Mouse (Mus musculus): ENCODE data around the gene Ppp2r3a. TPM values are rescaled to one million over a fixed set of nuclear protein-coding genes. Genes with fewer than 3 reads are reported as not detected.

Gene Ppp2r3a
- polyA plus RNA-seq, 1 experiment from 2014 or later = 20.3 TPM

DNA sequence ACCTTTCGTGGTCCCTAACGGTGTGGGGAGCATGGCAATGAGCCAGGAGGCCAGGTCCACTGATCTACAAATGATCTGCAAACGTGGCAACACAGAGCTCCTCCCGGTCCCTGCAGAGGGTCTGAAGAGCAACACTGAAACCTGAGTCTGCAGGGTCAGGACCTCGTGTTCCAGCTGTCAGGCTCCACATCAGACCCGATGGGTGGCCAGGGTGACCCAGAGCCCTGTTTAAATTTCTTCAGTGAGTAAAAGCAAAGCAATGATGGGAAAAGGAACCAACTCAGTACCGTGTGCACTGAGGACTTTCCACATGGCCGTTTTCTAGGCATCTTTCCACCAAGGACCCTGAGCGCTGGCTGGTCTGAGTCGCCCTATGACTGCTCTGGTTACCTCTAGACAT lies 28.6 kb upstream of the Ppp2r3a start:
- Histone ChIP-seq H3K36me3 (no peaks in the 10 kb centered on the region), H3K9me3 (no peaks in the 10 kb centered on the region), H3K4me2 (replicated peaks) (no peak overlapping the region), H3K27me3 (replicated peaks) (no peaks in the 10 kb centered on the region), H3K27ac (no peak overlapping the region), H3K4me1 (no peaks in the 10 kb centered on the region), H3K4me3 (no peak overlapping the region), H3K9ac (no peak overlapping the region)
- WGBS = 74% methylated on average over 10 of the region's 10 CpGs
- ATAC-seq (ENCODE audit: low FRiP score, low read depth) = no peak

DNA sequence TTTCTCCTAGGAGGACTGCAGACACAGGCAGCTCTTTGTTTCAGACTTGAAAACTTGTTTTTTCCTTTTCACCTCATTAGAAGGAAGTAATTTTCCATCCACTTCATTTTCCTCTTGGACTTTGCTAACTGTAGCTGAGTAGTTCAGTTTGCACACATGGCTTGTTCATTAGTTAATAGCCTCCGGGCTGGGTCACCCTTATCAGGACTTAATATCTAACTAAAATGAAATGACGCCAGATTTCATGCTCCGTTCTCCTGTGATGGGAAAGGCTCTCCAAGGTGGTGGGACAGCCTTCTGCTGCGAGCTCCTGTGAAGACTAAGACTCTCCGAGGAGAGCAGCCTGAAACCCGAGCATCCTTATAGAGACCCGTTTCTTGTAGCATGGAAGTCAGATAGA lies 21.1 kb upstream of the Ppp2r3a start:
- H3K36me3 ChIP-seq = no peaks in the 10 kb centered on the region
- 87% methylated on average over 7 of the region's 7 CpGs for WGBS
- H3K4me2 ChIP-seq (replicated peaks) = no peak overlapping the region
- H3K4me1 ChIP-seq = no peaks in the 10 kb centered on the region
- no peaks in the 10 kb centered on the region for H3K9me3 ChIP-seq
- H3K27ac ChIP-seq = no peak overlapping the region
- no peak overlapping the region for H3K4me3 ChIP-seq
- H3K9ac ChIP-seq = no peak overlapping the region
- ATAC-seq (ENCODE audit: low FRiP score, low read depth) = no peak
- H3K27me3 ChIP-seq (replicated peaks) = no peaks in the 10 kb centered on the region

GRCm38 (mm10) chr9:101270020-101270419 lies 18.4 kb upstream of the Ppp2r3a start:
- Histone ChIP-seq H3K9ac (no peak overlapping the region), H3K27ac (no peak overlapping the region), H3K27me3 (replicated peaks) (no peaks in the 10 kb centered on the region), H3K4me1 (no peaks in the 10 kb centered on the region), H3K4me2 (replicated peaks) (no peak overlapping the region), H3K36me3 (no peaks in the 10 kb centered on the region), H3K4me3 (no peak overlapping the region), H3K9me3 (no peaks in the 10 kb centered on the region)
- ATAC-seq (ENCODE audit: low FRiP score, low read depth) = no peak
- 27% methylated on average over 5 of the region's 5 CpGs for WGBS

- ATAC-seq (ENCODE audit: low FRiP score, low read depth) = no peak
- no peaks in the 10 kb centered on the region for H3K9me3 ChIP-seq
- no peak overlapping the region for H3K4me2 ChIP-seq (replicated peaks)
- H3K36me3 ChIP-seq = no peaks in the 10 kb centered on the region
- WGBS = 75% methylated on average over 8 of the region's 8 CpGs
- no peaks in the 10 kb centered on the region for H3K4me1 ChIP-seq
- H3K4me3 ChIP-seq = no peak overlapping the region
- H3K9ac ChIP-seq = no peak overlapping the region
- H3K27ac ChIP-seq = no peak overlapping the region
- no peaks in the 10 kb centered on the region for H3K27me3 ChIP-seq (replicated peaks)
Measured at GRCm38 (mm10) chr9:101266043-101266442, 14.4 kb upstream of the Ppp2r3a start.

DNA sequence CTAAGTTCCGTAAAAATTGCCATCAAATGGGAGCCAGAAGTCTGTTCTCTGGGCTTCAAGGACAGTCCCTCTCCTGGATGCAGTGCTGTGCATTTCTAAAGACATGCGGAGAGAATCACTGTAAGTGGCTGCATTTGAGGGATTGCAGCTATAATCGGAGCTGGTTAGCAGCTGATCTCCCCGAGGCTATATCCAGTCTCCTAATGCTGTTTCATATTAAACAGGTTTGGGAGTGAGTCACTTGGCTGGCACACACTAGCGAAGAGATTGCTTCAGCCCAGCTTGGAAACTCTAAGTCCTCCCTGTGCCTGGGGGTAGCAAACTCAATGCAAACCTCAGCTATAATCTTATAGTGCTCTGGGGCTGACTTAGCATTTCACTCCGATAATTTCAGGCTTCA lies 14.0 kb upstream of the Ppp2r3a start:
- Histone ChIP-seq H3K4me3 (no peak overlapping the region), H3K27me3 (replicated peaks) (no peaks in the 10 kb centered on the region), H3K9me3 (no peaks in the 10 kb centered on the region), H3K4me1 (no peaks in the 10 kb centered on the region), H3K9ac (no peak overlapping the region), H3K36me3 (no peaks in the 10 kb centered on the region), H3K4me2 (replicated peaks) (no peak overlapping the region), H3K27ac (no peak overlapping the region)
- ATAC-seq (ENCODE audit: low FRiP score, low read depth) = peak; percentile 50; the same call in 1 of the 2 replicates
- 60% methylated on average over 6 of the region's 6 CpGs for WGBS

DNA sequence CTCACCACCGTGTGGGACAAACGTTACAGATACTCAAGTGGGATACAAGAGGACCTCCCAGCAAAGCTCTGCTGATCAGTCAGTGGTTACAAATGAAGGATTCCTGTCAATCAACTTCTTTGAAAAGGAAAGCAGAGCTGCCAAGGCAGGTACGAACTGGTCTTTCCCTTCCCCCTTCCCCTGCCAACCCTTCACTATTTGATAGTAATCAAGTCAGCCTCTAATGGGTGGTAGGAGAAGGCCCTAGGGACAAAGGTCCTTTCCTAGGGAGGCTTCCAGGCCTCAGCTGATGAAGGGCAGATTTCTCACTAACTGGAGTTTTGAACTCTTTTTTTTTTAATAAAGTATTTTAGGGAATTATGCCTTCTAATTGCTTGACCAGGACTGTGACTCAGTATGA lies 11.2 kb upstream of the Ppp2r3a start:
- ATAC-seq (ENCODE audit: low FRiP score, low read depth) = no peak
- 91% methylated on average over 3 of the region's 3 CpGs for WGBS
- Histone ChIP-seq H3K4me2 (replicated peaks) (no peak overlapping the region), H3K4me3 (no peak overlapping the region), H3K4me1 (no peaks in the 10 kb centered on the region), H3K9me3 (no peaks in the 10 kb centered on the region), H3K27me3 (replicated peaks) (no peaks in the 10 kb centered on the region), H3K36me3 (no peaks in the 10 kb centered on the region), H3K27ac (no peak overlapping the region), H3K9ac (no peak overlapping the region)

DNA sequence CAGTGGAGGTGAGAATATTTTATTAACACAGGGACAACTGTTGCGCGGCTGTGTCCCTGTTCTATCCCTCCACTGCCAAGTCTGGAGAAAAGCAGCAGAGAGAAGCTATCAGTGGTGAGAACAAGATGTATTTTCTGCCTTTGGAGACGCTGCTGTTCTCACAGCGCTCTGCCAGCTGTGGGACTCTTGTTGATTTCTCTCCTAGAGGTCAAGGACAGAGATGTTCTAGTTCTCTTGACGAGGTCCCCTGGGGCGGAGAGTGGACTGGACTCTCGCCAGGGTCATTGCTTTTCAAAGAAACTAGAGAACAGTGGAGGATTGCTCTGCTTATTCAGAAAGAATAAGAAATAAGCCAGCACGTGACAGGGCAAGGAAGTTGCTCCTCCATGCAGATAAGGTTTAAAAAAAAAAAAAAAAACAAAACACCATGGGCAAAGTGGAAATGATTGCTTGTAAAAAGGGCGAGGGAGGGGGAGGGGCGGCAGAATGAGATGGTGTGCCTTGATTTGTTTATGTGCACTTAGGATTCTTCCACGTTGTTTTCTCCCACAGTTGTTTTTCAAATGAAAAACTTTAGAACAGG lies 10.5 kb upstream of the Ppp2r3a start:
- no peak overlapping the region for H3K4me2 ChIP-seq (replicated peaks)
- no peaks in the 10 kb centered on the region for H3K9me3 ChIP-seq
- H3K4me1 ChIP-seq = no peaks in the 10 kb centered on the region
- H3K27ac ChIP-seq = no peak overlapping the region
- H3K4me3 ChIP-seq = no peak overlapping the region
- ATAC-seq (ENCODE audit: low FRiP score, low read depth) = no peak
- H3K27me3 ChIP-seq (replicated peaks) = no peaks in the 10 kb centered on the region
- 53% methylated on average over 11 of the region's 11 CpGs for WGBS
- no peaks in the 10 kb centered on the region for H3K36me3 ChIP-seq
- H3K9ac ChIP-seq = no peak overlapping the region

DNA sequence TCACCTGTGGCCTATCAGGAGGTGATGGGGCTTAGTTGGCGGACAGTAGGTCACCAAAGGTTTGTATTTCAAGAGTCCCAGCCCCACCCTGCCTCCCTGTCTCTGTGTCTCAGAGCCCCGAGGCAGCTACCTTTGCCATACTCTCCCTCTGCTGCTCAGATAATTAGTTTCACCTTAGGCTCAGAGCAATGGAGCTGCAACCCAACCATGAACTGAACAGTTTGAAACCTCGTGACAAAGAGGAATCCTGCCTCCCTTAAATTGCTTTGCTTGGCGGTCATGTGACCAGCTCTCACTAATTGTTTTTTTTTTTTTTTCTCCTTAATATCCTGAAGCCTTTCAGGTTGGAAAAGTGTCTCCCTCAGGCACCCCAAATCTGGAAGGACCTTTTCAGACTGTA lies 9.8 kb upstream of the Ppp2r3a start:
- no peaks in the 10 kb centered on the region for H3K9me3 ChIP-seq
- no peak overlapping the region for H3K4me3 ChIP-seq
- H3K4me1 ChIP-seq = no peaks in the 10 kb centered on the region
- H3K4me2 ChIP-seq (replicated peaks) = no peak overlapping the region
- H3K27me3 ChIP-seq (replicated peaks) = no peaks in the 10 kb centered on the region
- H3K9ac ChIP-seq = no peak overlapping the region
- 71% methylated on average over 4 of the region's 4 CpGs for WGBS
- ATAC-seq (ENCODE audit: low FRiP score, low read depth) = no peak
- no peak overlapping the region for H3K27ac ChIP-seq
- no peaks in the 10 kb centered on the region for H3K36me3 ChIP-seq

DNA sequence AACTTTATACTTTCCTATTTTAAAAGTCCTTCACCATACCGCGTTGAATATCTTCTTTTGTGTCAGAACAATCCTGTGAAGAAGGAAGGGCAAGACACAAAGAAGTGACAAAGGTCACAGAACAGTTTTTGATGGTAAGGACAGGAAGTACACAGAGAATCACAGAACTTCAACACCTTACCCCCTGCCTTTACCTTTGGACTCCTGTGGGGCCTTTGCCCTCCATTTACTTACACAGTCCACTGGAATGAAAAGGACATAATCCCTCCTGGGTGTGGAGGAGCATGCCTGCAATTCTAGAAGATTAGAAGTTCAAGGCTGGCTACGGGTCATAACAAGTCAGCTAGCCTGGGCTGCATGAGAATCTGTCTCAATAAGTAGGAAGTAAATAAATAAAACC lies 1.5 kb upstream of the Ppp2r3a start:
- Histone ChIP-seq H3K4me2 (replicated peaks) (no peak overlapping the region), H3K36me3 (no peaks in the 10 kb centered on the region), H3K4me3 (no peak overlapping the region), H3K4me1 (peaks cover 15% of the 10 kb centered on the region), H3K9ac (no peak overlapping the region), H3K27me3 (replicated peaks) (no peaks in the 10 kb centered on the region), H3K9me3 (no peaks in the 10 kb centered on the region), H3K27ac (no peak overlapping the region)
- WGBS = 75% methylated on average over 3 of the region's 3 CpGs
- no peak for ATAC-seq (ENCODE audit: low FRiP score, low read depth)

- Histone ChIP-seq H3K27ac (no peak overlapping the region), H3K4me2 (replicated peaks) (no peak overlapping the region), H3K9ac (no peak overlapping the region), H3K4me3 (no peak overlapping the region), H3K36me3 (no peaks in the 10 kb centered on the region), H3K4me1 (peaks cover 18% of the 10 kb centered on the region), H3K27me3 (replicated peaks) (no peaks in the 10 kb centered on the region), H3K9me3 (no peaks in the 10 kb centered on the region)
- 75% methylated on average over 4 of the region's 4 CpGs for WGBS
- no peak for ATAC-seq (ENCODE audit: low FRiP score, low read depth)
Measured at GRCm38 (mm10) chr9:101252541-101252940, 946 bp upstream of the Ppp2r3a start.

DNA sequence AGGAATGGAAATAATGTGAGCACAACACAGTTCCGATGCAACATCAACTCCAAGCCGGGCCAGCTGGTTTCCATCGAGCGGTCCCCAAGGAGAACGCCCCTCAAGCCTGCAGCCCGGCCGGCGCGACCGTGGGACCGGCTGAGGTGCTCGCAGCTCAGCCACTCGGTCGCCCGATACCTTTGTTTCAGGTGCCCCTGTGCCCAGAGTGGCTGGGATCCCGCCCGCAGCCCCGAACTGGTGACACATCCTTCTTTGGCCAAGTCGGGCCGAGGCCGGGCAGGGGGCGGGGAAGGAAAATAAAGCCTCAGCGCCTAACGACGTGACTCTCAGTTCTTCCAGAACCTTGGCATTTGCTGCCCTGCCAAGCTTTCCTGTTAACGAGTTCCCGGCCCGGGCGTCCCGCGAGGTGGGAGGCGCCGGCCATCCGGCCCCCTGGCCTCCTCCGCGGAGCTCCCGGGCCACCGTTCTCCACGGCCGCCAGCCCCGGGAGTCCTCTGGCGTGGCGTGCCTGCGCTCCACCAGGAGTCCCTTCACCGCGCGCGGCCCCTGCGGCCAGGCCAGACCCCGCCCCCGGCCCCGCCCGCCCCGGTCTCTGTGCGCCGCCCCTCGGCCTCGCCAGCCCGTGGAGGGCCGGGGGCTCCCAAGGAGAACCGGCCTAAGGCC lies 483 bp downstream of the Ppp2r3a start:
- Histone ChIP-seq H3K4me2 (replicated peaks) (peak overlapping the region; percentile 71), H3K4me1 (peaks cover 19% of the 10 kb centered on the region), H3K9me3 (no peaks in the 10 kb centered on the region), H3K4me3 (peak overlapping the region; percentile 82), H3K36me3 (no peaks in the 10 kb centered on the region), H3K27ac (peak overlapping the region; percentile 93), H3K27me3 (replicated peaks) (no peaks in the 10 kb centered on the region), H3K9ac (peak overlapping the region; percentile 87)
- ATAC-seq (ENCODE audit: low FRiP score, low read depth) = peak; percentile 95
- WGBS = under 1% methylated on average over 61 of the region's 61 CpGs

DNA sequence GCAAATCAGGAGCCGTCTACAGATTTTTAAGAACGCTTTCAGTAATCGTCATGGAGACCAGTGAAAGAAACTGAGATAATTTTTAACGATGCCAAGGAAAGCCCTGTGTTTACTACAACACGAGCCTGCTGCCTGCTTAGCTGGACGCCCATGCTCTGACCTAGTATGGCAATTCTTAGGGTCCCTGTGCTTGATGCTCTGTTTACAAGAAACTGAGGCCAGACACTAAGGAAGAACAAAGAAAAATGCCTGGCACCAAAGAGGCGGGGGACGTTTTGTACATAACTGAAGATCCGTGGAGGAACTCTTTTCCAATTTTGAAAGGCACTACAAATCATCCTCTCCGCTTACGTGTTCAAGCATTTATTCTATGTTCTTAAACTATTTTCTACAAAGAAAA lies 1.1 kb downstream of the Ppp2r3a start:
- H3K9ac ChIP-seq = peak overlapping the region; percentile 87
- peaks cover 19% of the 10 kb centered on the region for H3K4me1 ChIP-seq
- ATAC-seq (ENCODE audit: low FRiP score, low read depth) = no peak
- H3K4me3 ChIP-seq = peak overlapping the region; percentile 82
- H3K27me3 ChIP-seq (replicated peaks) = no peaks in the 10 kb centered on the region
- H3K4me2 ChIP-seq (replicated peaks) = peak overlapping the region; percentile 71
- H3K9me3 ChIP-seq = no peaks in the 10 kb centered on the region
- no peaks in the 10 kb centered on the region for H3K36me3 ChIP-seq
- 6% methylated on average over 11 of the region's 11 CpGs for WGBS
- H3K27ac ChIP-seq = peak overlapping the region; percentile 93; the same call in 1 of the 2 replicates

DNA sequence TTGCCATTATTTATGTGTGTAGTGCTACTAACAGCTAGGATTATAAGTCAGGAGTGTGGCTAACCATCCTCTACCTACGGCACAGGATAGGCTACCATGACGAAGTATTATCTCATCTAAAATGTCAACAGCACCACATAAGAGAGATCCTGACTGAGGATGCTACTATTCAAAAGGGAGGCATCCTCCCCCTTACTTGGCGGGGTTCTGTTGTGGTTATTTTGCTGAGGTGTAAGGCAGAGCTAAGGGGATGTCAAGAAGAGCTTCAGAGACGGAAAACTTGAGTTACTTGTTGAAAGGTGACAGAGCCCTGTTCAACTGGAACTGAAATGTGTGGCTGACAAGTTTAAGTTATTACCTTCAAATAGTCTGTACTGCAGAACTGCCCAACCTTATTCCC lies 2.0 kb downstream of the Ppp2r3a start:
- H3K27ac ChIP-seq = no peak overlapping the region
- H3K4me2 ChIP-seq (replicated peaks) = peak overlapping the region; percentile 71
- 55% methylated on average over 4 of the region's 4 CpGs for WGBS
- H3K27me3 ChIP-seq (replicated peaks) = no peaks in the 10 kb centered on the region
- 0 out of 2 replicates have a peak overlapping the region, but pooled peaks have one; percentile 87 for H3K9ac ChIP-seq
- H3K36me3 ChIP-seq = no peaks in the 10 kb centered on the region
- no peaks in the 10 kb centered on the region for H3K9me3 ChIP-seq
- peaks cover 19% of the 10 kb centered on the region for H3K4me1 ChIP-seq
- no peak for ATAC-seq (ENCODE audit: low FRiP score, low read depth)
- no peak overlapping the region; the same call in 1 of the 2 replicates for H3K4me3 ChIP-seq
